ENCODE assay signal across 9 mouse cellular contexts in genomic region chr3:79286031-79286375, GRCm38 (mm10). TPM values are rescaled to one million over a fixed set of nuclear protein-coding genes. Genes with fewer than 3 reads are reported as not detected.
DNase-seq lines count a peak whose midpoint lies in the region; ATAC-seq and TF ChIP-seq lines count a peak whose summit lies in the region.
"Had no signal": no experiment of that assay in that cellular context is flagged by ENCODE, and none has a peak within 500 bp of the region (broad histone marks: within the 10 kb centered on the region; RNA-seq: fewer than 3 reads in every experiment).

No protein-coding gene starts in this region.

- peaks cover 34% of the 10 kb centered on the region for H3K4me1 ChIP-seq in kidney, embryonic 16.5 days (ENCODE audit: insufficient read depth, low read length)
- 0 out of 4 replicates have a peak, but pooled peaks cover 0 to 3% of the 10 kb centered on the region in 2 experiments for H3K4me1 ChIP-seq in ES-E14 (ENCODE audit: control insufficient read depth in 2 of 2, insufficient read depth in 2 of 2, low read length in 2 of 2, poor library complexity in 1 of 2)
- H3K4me1 ChIP-seq in embryonic facial prominence, embryonic 14.5 days (ENCODE audit: control insufficient read depth, insufficient read depth, low read length): peaks cover 33% of the 10 kb centered on the region
- peaks cover 20% of the 10 kb centered on the region for H3K4me1 ChIP-seq in hindbrain, postnatal 0 days (ENCODE audit: insufficient read depth, low read length)
- peaks cover 37% of the 10 kb centered on the region for H3K4me1 ChIP-seq in midbrain, embryonic 15.5 days

- peak overlapping the region; percentile 93 for H3K9ac ChIP-seq in kidney, embryonic 16.5 days (replicated peaks; ENCODE audit: low read length)
- H3K9ac ChIP-seq in ES-E14 (ENCODE audit: insufficient read depth, low read depth, low read length, poor library complexity, severe bottlenecking): peak overlapping the region; percentile 88
- peak overlapping the region; percentile 97 for H3K9ac ChIP-seq in embryonic facial prominence, embryonic 14.5 days (ENCODE audit: low read depth, low read length)
- H3K9ac ChIP-seq in hindbrain, postnatal 0 days (replicated peaks; ENCODE audit: low read length): peak overlapping the region; percentile 89
- peak overlapping the region; percentile 88 for H3K9ac ChIP-seq in midbrain, embryonic 15.5 days

- DNase-seq in kidney, postnatal 10 days: no peak
- DNase-seq in ES-E14 (ENCODE audit: low read depth, low spot score): no peak
- no peak for DNase-seq in embryonic facial prominence, embryonic 14.5 days (ENCODE audit: low spot score)
- DNase-seq in hindbrain, postnatal 0 days (ENCODE audit: low spot score): peak; percentile 14
- DNase-seq in thymus, postnatal 10 days (ENCODE audit: low spot score in 2 of 2): no peak

- no peak for TF ChIP-seq CTCF in hindbrain, postnatal 0 days (IDR thresholded peaks at IDR 0.05; ENCODE audit: low read depth)

- no peaks in the 10 kb centered on the region for H3K36me3 ChIP-seq in kidney, embryonic 16.5 days (ENCODE audit: insufficient read depth, low read length)
- H3K36me3 ChIP-seq in ES-E14 (ENCODE audit: control insufficient read depth, insufficient read depth, low read length, poor library complexity, severe bottlenecking): no peaks in the 10 kb centered on the region
- H3K36me3 ChIP-seq in embryonic facial prominence, embryonic 14.5 days (ENCODE audit: control insufficient read depth, insufficient read depth, low read length): no peaks in the 10 kb centered on the region
- H3K36me3 ChIP-seq in hindbrain, postnatal 0 days (ENCODE audit: insufficient read depth, low read length): no peaks in the 10 kb centered on the region
- H3K36me3 ChIP-seq in midbrain, embryonic 15.5 days (replicated peaks): no peaks in the 10 kb centered on the region

- H3K27ac ChIP-seq in kidney, embryonic 16.5 days (ENCODE audit: low read length): peak overlapping the region; percentile 96
- no peak overlapping the region for H3K27ac ChIP-seq in ES-E14 (ENCODE audit: insufficient read depth, low read depth, low read length, poor library complexity, severe bottlenecking)
- H3K27ac ChIP-seq in embryonic facial prominence, embryonic 14.5 days (replicated peaks; ENCODE audit: low read depth, low read length): peak overlapping the region; percentile 98
- peak overlapping the region; percentile 95 for H3K27ac ChIP-seq in hindbrain, postnatal 0 days
- peak overlapping the region; percentile 94 for H3K27ac ChIP-seq in midbrain, embryonic 15.5 days

- in situ Hi-C loops in ES-E14 (cut with MboI; ENCODE audit: low sequenced_read_pairs in 2 of 2, unreplicated experiment in 2 of 2): no loop called here

- no peaks in the 10 kb centered on the region for H3K9me3 ChIP-seq in kidney, embryonic 16.5 days (ENCODE audit: low read length)
- no peaks in the 10 kb centered on the region for H3K9me3 ChIP-seq in ES-E14 (ENCODE audit: control insufficient read depth, insufficient read depth, low read depth, low read length)
- no peaks in the 10 kb centered on the region for H3K9me3 ChIP-seq in embryonic facial prominence, embryonic 14.5 days (ENCODE audit: control insufficient read depth, low read length)
- H3K9me3 ChIP-seq in hindbrain, postnatal 0 days (ENCODE audit: low read length): no peaks in the 10 kb centered on the region
- H3K9me3 ChIP-seq in midbrain, embryonic 15.5 days: no peaks in the 10 kb centered on the region

- H3K4me3 ChIP-seq in kidney, embryonic 16.5 days (ENCODE audit: low read length): peak overlapping the region; percentile 87
- peak overlapping the region; percentile 95 to 98 for H3K4me3 ChIP-seq in ES-E14 (ENCODE audit: insufficient read depth in 1 of 2, low read depth in 1 of 2, low read length in 2 of 2, poor library complexity in 1 of 2, severe bottlenecking in 1 of 2)
- peak overlapping the region; percentile 88 for H3K4me3 ChIP-seq in embryonic facial prominence, embryonic 14.5 days (ENCODE audit: low read depth, low read length)
- H3K4me3 ChIP-seq in hindbrain, postnatal 0 days (ENCODE audit: low read length): peak overlapping the region; percentile 83
- H3K4me3 ChIP-seq in midbrain, embryonic 15.5 days: peak overlapping the region; percentile 92

- H3K4me2 ChIP-seq in kidney, embryonic 16.5 days (replicated peaks; ENCODE audit: low read depth, low read length): peak overlapping the region; percentile 72
- peak overlapping the region; percentile 84 for H3K4me2 ChIP-seq in embryonic facial prominence, embryonic 14.5 days (ENCODE audit: low read depth, low read length)
- peak overlapping the region; percentile 76 for H3K4me2 ChIP-seq in hindbrain, postnatal 0 days (ENCODE audit: low read depth, low read length)
- H3K4me2 ChIP-seq in midbrain, embryonic 15.5 days: peak overlapping the region; percentile 96

- no peak for ATAC-seq in kidney, embryonic 16.5 days (ENCODE audit: low FRiP score, low TSS enrichment)
- no peak for ATAC-seq in embryonic facial prominence, embryonic 14.5 days (ENCODE audit: low read depth)
- ATAC-seq in hindbrain, postnatal 0 days: no peak
- peak; percentile 1 for ATAC-seq in midbrain, embryonic 15.5 days (replicated peaks)
- ATAC-seq in CD4-positive, CD25-positive, alpha-beta regulatory T cell, adult 4 months: no peak

- under 1% methylated on average over 10 of the region's 10 CpGs for WGBS in kidney, embryonic 16.5 days
- WGBS in embryonic facial prominence, embryonic 14.5 days: 0% methylated on average over 10 of the region's 10 CpGs
- WGBS in hindbrain, postnatal 0 days: under 1% methylated on average over 10 of the region's 10 CpGs
- WGBS in midbrain, embryonic 15.5 days: under 1% methylated on average over 10 of the region's 10 CpGs

- no peaks in the 10 kb centered on the region for H3K27me3 ChIP-seq in kidney, embryonic 16.5 days (ENCODE audit: insufficient read depth, low read length)
- H3K27me3 ChIP-seq in embryonic facial prominence, embryonic 14.5 days (replicated peaks; ENCODE audit: control insufficient read depth, insufficient read depth, low read length): no peaks in the 10 kb centered on the region
- no peaks in the 10 kb centered on the region for H3K27me3 ChIP-seq in hindbrain, postnatal 0 days (ENCODE audit: insufficient read depth, low read length)
- H3K27me3 ChIP-seq in midbrain, embryonic 15.5 days (replicated peaks): peaks cover 7% of the 10 kb centered on the region; the same call in 1 of the 2 replicates

TF ChIP-seq in ES-E14, 5 proteins besides CTCF, POLR2A, EP300 and RAD21:
- no peak for TF ChIP-seq ZNF384 (IDR thresholded peaks at IDR 0.05; ENCODE audit: low read depth, low read length)
- TF ChIP-seq ZC3H11A (IDR thresholded peaks at IDR 0.05; ENCODE audit: borderline replicate concordance, low read depth, low read length): no peak
- no peak for TF ChIP-seq MAFK (IDR thresholded peaks at IDR 0.05; ENCODE audit: insufficient read depth, low read depth, low read length)
- TF ChIP-seq HCFC1 (IDR thresholded peaks at IDR 0.05; ENCODE audit: borderline replicate concordance, insufficient read depth, low read length): no peak
- TF ChIP-seq CHD2 (IDR thresholded peaks at IDR 0.05; ENCODE audit: low read depth, low read length): no peak

RNA-seq across cellular contexts. Expression of gene Rapgef2, which starts 0.3 kb away (rescaled TPM):
- polyA plus RNA-seq in kidney, embryonic 16.5 days (2015; fragmentation: Nextera tagmentation; extraction: Ambion mirVana): 4.0 and 4.9 TPM in 2 replicates
- 9.7 and 12.0 TPM in 2 replicates for total RNA-seq in ES-E14 (2012; rRNA removed)
- polyA plus RNA-seq in embryonic facial prominence, embryonic 14.5 days (2014; fragmentation: Nextera tagmentation; extraction: Ambion mirVana): 8.5 TPM in 2 replicates
- total RNA-seq in hindbrain, postnatal 0 days (2014; rRNA removed): 49.6 and 49.8 TPM in 2 replicates
- 8.2 and 8.8 TPM in 2 replicates for polyA plus RNA-seq in hindbrain, postnatal 0 days (2015; fragmentation: Nextera tagmentation; extraction: Ambion mirVana)
- 14.4 and 14.8 TPM in 2 replicates for polyA plus RNA-seq in midbrain, embryonic 15.5 days (2015; fragmentation: Nextera tagmentation; extraction: Ambion mirVana)
- 1 to 10 TPM; 3.1 to 5.6 TPM for polyA plus RNA-seq in CD4-positive, CD25-positive, alpha-beta regulatory T cell, adult 4 months (2017; shearing (Covaris generic))

RNA-seq across cellular contexts. Expression of gene Gm17359, which starts 50.5 kb away (rescaled TPM):
- polyA plus RNA-seq in kidney, embryonic 16.5 days (2015; fragmentation: Nextera tagmentation; extraction: Ambion mirVana): not detected in 2 replicates
- not detected in 2 replicates for total RNA-seq in ES-E14 (2012; rRNA removed)
- polyA plus RNA-seq in embryonic facial prominence, embryonic 14.5 days (2014; fragmentation: Nextera tagmentation; extraction: Ambion mirVana): not detected in 2 replicates
- not detected in 2 replicates for total RNA-seq in hindbrain, postnatal 0 days (2014; rRNA removed)
- 0.13 TPM in 1 of 2 replicates, not detected in the other for polyA plus RNA-seq in hindbrain, postnatal 0 days (2015; fragmentation: Nextera tagmentation; extraction: Ambion mirVana)
- not detected in 2 replicates for polyA plus RNA-seq in midbrain, embryonic 15.5 days (2015; fragmentation: Nextera tagmentation; extraction: Ambion mirVana)
- not detected for polyA plus RNA-seq in CD4-positive, CD25-positive, alpha-beta regulatory T cell, adult 4 months (2017; shearing (Covaris generic))
- total RNA-seq: left cerebral cortex, postnatal 10 days had no signal
